Comparison of ENCODE assay signal across 11 mouse cellular contexts in the genomic region with DNA sequence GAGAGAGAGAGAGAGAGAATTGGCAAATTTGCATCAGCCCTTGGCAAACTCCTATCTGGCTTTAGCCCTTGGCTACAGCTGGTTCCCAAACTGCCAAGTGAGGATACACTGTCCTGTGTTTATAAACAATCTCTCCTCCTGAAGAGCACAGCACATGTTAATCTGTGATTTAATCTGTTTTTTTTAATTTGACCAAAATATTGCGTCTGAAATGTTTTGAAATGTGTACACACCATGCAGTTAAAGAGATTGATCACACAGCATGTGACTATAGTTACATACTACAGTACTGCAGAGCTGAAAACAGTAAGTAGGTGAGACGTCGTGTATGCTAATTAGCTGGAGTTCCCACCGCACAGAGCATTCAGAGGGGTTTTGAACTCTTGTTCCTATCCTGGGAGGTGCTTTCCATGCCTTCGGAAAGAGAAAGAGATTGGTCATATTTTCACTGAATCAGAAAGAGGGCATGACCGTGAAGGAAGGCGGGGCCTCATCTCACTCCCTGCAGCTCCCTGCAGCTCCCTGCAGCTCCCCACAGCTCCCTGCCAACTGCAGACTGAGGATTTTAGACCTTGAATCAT. TPM values are rescaled to one million over a fixed set of nuclear protein-coding genes. Genes with fewer than 3 reads are reported as not detected.
DNase-seq lines count a peak whose midpoint lies in the region; ATAC-seq and TF ChIP-seq lines count a peak whose summit lies in the region.
"Had no signal": no experiment of that assay in that cellular context is flagged by ENCODE, and none has a peak within 500 bp of the region (broad histone marks: within the 10 kb centered on the region; RNA-seq: fewer than 3 reads in every experiment).

No protein-coding gene starts in this region.

- no peaks in the 10 kb centered on the region for H3K27me3 ChIP-seq in forebrain, embryonic 14.5 days (replicated peaks; ENCODE audit: control insufficient read depth, insufficient read depth, low read length)
- no peaks in the 10 kb centered on the region for H3K27me3 ChIP-seq in forebrain, embryonic 11.5 days (ENCODE audit: control insufficient read depth, insufficient read depth, low read length)
- no peaks in the 10 kb centered on the region for H3K27me3 ChIP-seq in lung, embryonic 14.5 days (ENCODE audit: insufficient read depth, low read length)
- no peaks in the 10 kb centered on the region for H3K27me3 ChIP-seq in intestine, embryonic 15.5 days (replicated peaks)

- no peak overlapping the region for H3K4me3 ChIP-seq in forebrain, embryonic 14.5 days (ENCODE audit: low read depth, low read length)
- no peak overlapping the region for H3K4me3 ChIP-seq in forebrain, embryonic 11.5 days (ENCODE audit: low read depth, low read length)
- H3K4me3 ChIP-seq in lung, embryonic 14.5 days (ENCODE audit: low read depth, low read length): no peak overlapping the region
- H3K4me3 ChIP-seq in intestine, embryonic 15.5 days (replicated peaks): no peak overlapping the region
- H3K4me3 ChIP-seq: myocyte had no signal

- TF ChIP-seq CTCF in lung, embryonic 14.5 days (IDR thresholded peaks at IDR 0.05; ENCODE audit: low read depth): no peak

- H3K27ac ChIP-seq in forebrain, embryonic 14.5 days (ENCODE audit: low read depth, low read length): no peak overlapping the region
- H3K27ac ChIP-seq in forebrain, embryonic 11.5 days (ENCODE audit: low read depth, low read length): no peak overlapping the region
- H3K27ac ChIP-seq in lung, embryonic 14.5 days (ENCODE audit: low read depth): no peak overlapping the region
- no peak overlapping the region for H3K27ac ChIP-seq in intestine, embryonic 15.5 days

- H3K9ac ChIP-seq in forebrain, embryonic 14.5 days (ENCODE audit: low read length): no peak overlapping the region
- H3K9ac ChIP-seq in forebrain, embryonic 11.5 days (ENCODE audit: low read length): no peak overlapping the region
- H3K9ac ChIP-seq in lung, embryonic 14.5 days: no peak overlapping the region
- H3K9ac ChIP-seq in intestine, embryonic 15.5 days: no peak overlapping the region

- no peaks in the 10 kb centered on the region for H3K4me1 ChIP-seq in forebrain, embryonic 14.5 days (ENCODE audit: control insufficient read depth, insufficient read depth, low read length)
- H3K4me1 ChIP-seq in forebrain, embryonic 11.5 days (replicated peaks; ENCODE audit: control insufficient read depth, insufficient read depth, low read length): 0 out of 2 replicates have a peak, but pooled peaks cover 4% of the 10 kb centered on the region
- H3K4me1 ChIP-seq in lung, embryonic 14.5 days (ENCODE audit: insufficient read depth): no peaks in the 10 kb centered on the region; the same call in 1 of the 2 replicates
- peaks cover 6% of the 10 kb centered on the region; the same call in 1 of the 2 replicates for H3K4me1 ChIP-seq in intestine, embryonic 15.5 days (replicated peaks)

- H3K4me2 ChIP-seq in forebrain, embryonic 14.5 days (ENCODE audit: low read length): no peak overlapping the region
- H3K4me2 ChIP-seq in forebrain, embryonic 11.5 days (ENCODE audit: low read depth, low read length, severe bottlenecking): no peak overlapping the region
- H3K4me2 ChIP-seq in lung, embryonic 14.5 days: peak overlapping the region; percentile 26; the same call in 1 of the 2 replicates
- H3K4me2 ChIP-seq in intestine, embryonic 15.5 days (replicated peaks): 0 out of 2 replicates have a peak overlapping the region, but pooled peaks have one; percentile 14

- peak; percentile 77; the same call in 1 of the 2 replicates for ATAC-seq in forebrain, embryonic 14.5 days
- no peak for ATAC-seq in forebrain, embryonic 11.5 days (replicated peaks; ENCODE audit: low FRiP score)
- peak; percentile 65 for ATAC-seq in lung, embryonic 14.5 days (ENCODE audit: insufficient read depth)
- no peak for ATAC-seq in intestine, embryonic 15.5 days
- no peak for ATAC-seq in monocyte, adult 5-6 weeks (replicated peaks; ENCODE audit: insufficient number of reproducible peaks, low FRiP score, low TSS enrichment, poor library complexity, severe bottlenecking)

- WGBS in forebrain, embryonic 14.5 days: 19% methylated on average over 7 of the region's 7 CpGs
- WGBS in forebrain, embryonic 11.5 days: 31% methylated on average over 7 of the region's 7 CpGs
- WGBS in lung, embryonic 14.5 days: 18% methylated on average over 7 of the region's 7 CpGs
- 23% methylated on average over 7 of the region's 7 CpGs for WGBS in intestine, embryonic 15.5 days

- no peaks in the 10 kb centered on the region for H3K9me3 ChIP-seq in forebrain, embryonic 14.5 days (replicated peaks; ENCODE audit: control insufficient read depth, low read length)
- H3K9me3 ChIP-seq in forebrain, embryonic 11.5 days (ENCODE audit: control insufficient read depth, low read length): no peaks in the 10 kb centered on the region
- H3K9me3 ChIP-seq in lung, embryonic 14.5 days (ENCODE audit: low read depth, low read length): no peaks in the 10 kb centered on the region
- H3K9me3 ChIP-seq in intestine, embryonic 15.5 days: no peaks in the 10 kb centered on the region
- H3K9me3 ChIP-seq: G1E had no signal

- DNase-seq in forebrain, embryonic 14.5 days (ENCODE audit: low spot score): peak; percentile 57
- DNase-seq in forebrain, embryonic 11.5 days (ENCODE audit: low spot score): no peak
- DNase-seq in lung, embryonic 14.5 days: peak; percentile 61
- no peak for DNase-seq in lung, postnatal 36 days
- DNase-seq in adrenal gland, postnatal 14 days: peak; percentile 62
- DNase-seq in thymus, postnatal 36 days: no peak
- DNase-seq: heart, postnatal 4 days had no signal

- H3K36me3 ChIP-seq in forebrain, embryonic 14.5 days (ENCODE audit: control insufficient read depth, insufficient read depth, low read length): no peaks in the 10 kb centered on the region
- no peaks in the 10 kb centered on the region for H3K36me3 ChIP-seq in forebrain, embryonic 11.5 days (ENCODE audit: control insufficient read depth, insufficient read depth, low read length)
- no peaks in the 10 kb centered on the region for H3K36me3 ChIP-seq in lung, embryonic 14.5 days (ENCODE audit: insufficient read depth)
- H3K36me3 ChIP-seq in intestine, embryonic 15.5 days: no peaks in the 10 kb centered on the region
- H3K36me3 ChIP-seq: G1E had no signal

RNA-seq across cellular contexts. Expression of gene Irf4, which starts 24.2 kb away (rescaled TPM):
- polyA plus RNA-seq in forebrain, embryonic 14.5 days (2014; fragmentation: Nextera tagmentation; extraction: Ambion mirVana): 0.04 and 0.10 TPM in 2 replicates
- polyA plus RNA-seq in forebrain, embryonic 11.5 days (2014; fragmentation: Nextera tagmentation; extraction: Ambion mirVana): 0.07 TPM in 1 of 2 replicates, not detected in the other
- 0.09 and 0.12 TPM in 2 replicates for polyA plus RNA-seq in lung, embryonic 14.5 days (2014; fragmentation: Nextera tagmentation; extraction: Ambion mirVana)
- total RNA-seq in adrenal gland, postnatal 14 days (2021): 7.9 and 8.3 TPM in 2 replicates
- polyA plus RNA-seq in intestine, embryonic 15.5 days (2015; fragmentation: Nextera tagmentation; extraction: Ambion mirVana): 0.11 and 0.18 TPM in 2 replicates
- total RNA-seq in monocyte, adult 5-6 weeks (2017): 25.5 to 42.0 TPM (median 29.8 TPM) in 3 replicates
- polyA plus RNA-seq: G1E had no signal

Comparison
In these comparisons a context has a peak if more than half of its experiments do, and no peak if none do; other contexts are left out.
1. ATAC-seq: peak in forebrain, embryonic 14.5 days (single experiment) and lung, embryonic 14.5 days (single experiment); none in forebrain, embryonic 11.5 days (single experiment), intestine, embryonic 15.5 days (single experiment) and monocyte, adult 5-6 weeks (single experiment).
2. DNase-seq: peak in forebrain, embryonic 14.5 days (single experiment), lung, embryonic 14.5 days (single experiment) and adrenal gland, postnatal 14 days (single experiment); none in forebrain, embryonic 11.5 days (single experiment), lung, postnatal 36 days (single experiment) and thymus, postnatal 36 days (0 of 2).
3. H3K4me2 ChIP-seq: peak in lung, embryonic 14.5 days (single experiment) and intestine, embryonic 15.5 days (single experiment); none in forebrain, embryonic 14.5 days (single experiment) and forebrain, embryonic 11.5 days (single experiment).